Mouse (Mus musculus) megakaryocyte, embryonic 14.5 days (primary cell): ENCODE measurements around the gene Mboat7.

Source experiments
- FLI1 ChIP-seq: IDR thresholded peaks from 2 replicates; pipeline ENCODE4 v1.6.1; 2012; ENCODE audit warnings: low read length, inconsistent platforms, mixed read lengths
- GATA1 ChIP-seq: IDR thresholded peaks from 3 replicates; pipeline ENCODE4 v1.6.1; 2012; ENCODE audit warnings: mixed read lengths, low read length, inconsistent platforms, borderline replicate concordance

DNA sequence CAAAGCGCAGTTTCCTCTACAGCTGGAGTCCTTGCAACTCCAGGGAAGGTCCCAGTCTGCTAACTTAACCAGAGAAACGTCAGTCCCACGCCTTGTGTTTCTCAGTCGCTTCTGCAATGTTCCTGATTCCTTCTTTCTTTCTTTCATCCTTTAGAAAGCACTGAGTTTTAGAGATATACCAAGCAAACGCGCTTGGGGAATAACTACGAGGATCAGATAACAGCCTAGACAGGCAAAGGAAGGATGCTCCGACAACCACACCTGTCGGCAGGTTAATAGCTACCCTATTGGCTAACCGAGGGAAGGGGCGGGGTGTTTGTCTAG is 49.0 kb downstream of the Mboat7 start:
- no peak for TF ChIP-seq GATA1
- no peak for TF ChIP-seq FLI1
